Comparison of ENCODE assay signal across 7 mouse cellular contexts in the genomic region with DNA sequence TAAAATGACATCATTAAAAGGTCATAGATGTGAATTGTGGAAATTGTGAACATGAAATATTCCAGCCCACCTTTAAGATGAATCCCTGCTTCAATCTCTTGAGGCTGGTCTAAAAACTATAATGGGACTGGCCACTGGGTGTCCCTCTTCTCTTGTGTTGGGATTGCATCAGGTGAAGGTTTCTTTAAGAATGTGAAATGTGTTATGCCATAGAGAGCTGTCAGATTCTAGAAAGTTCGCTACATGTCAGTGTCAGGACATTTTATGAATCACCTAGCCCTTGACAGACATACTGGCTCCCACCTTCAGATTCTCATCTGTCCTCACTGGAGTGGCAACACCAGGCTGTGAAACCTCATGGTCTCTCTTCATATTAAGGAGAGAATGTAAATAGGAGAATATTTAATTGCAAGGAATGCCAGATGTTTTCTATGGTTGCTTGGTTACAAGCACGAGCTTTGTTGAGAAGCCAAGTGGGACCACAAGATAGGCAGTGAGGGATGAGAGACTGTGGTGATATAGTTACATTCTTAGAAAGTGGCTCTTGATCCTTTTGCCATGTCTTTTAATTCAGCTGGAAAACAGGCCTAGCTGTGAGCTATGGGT.
DNase-seq lines count a peak whose midpoint lies in the region; ATAC-seq and TF ChIP-seq lines count a peak whose summit lies in the region.

No protein-coding gene starts in this region.

- H3K36me3 ChIP-seq in lung, postnatal 0 days (ENCODE audit: insufficient read depth, low read length): no peaks in the 10 kb centered on the region
- H3K36me3 ChIP-seq in hindbrain, postnatal 0 days (ENCODE audit: insufficient read depth, low read length): no peaks in the 10 kb centered on the region

- no peak for TF ChIP-seq POLR2A in lung, adult 2 months (IDR thresholded peaks at IDR 0.05; ENCODE audit: borderline replicate concordance, extremely low read depth, low read depth, low read length)
- no peak for TF ChIP-seq POLR2A in cortical plate, adult 2 months (IDR thresholded peaks at IDR 0.05; ENCODE audit: extremely low read depth, insufficient read depth, low read length)

- H3K9me3 ChIP-seq in lung, postnatal 0 days (ENCODE audit: low read length): no peaks in the 10 kb centered on the region
- no peaks in the 10 kb centered on the region for H3K9me3 ChIP-seq in hindbrain, postnatal 0 days (ENCODE audit: low read length)

- no peak overlapping the region for H3K4me2 ChIP-seq in lung, postnatal 0 days (replicated peaks; ENCODE audit: low read depth, low read length)
- no peak overlapping the region for H3K4me2 ChIP-seq in hindbrain, postnatal 0 days (ENCODE audit: low read depth, low read length)

- TF ChIP-seq EP300 in lung, postnatal 0 days (IDR thresholded peaks at IDR 0.05): no peak

- no peaks in the 10 kb centered on the region for H3K27me3 ChIP-seq in lung, postnatal 0 days (replicated peaks; ENCODE audit: insufficient read depth, low read length)
- H3K27me3 ChIP-seq in hindbrain, postnatal 0 days (ENCODE audit: insufficient read depth, low read length): no peaks in the 10 kb centered on the region

- 39% methylated on average over 2 of the region's 2 CpGs for WGBS in lung, postnatal 0 days
- 34% methylated on average over 2 of the region's 2 CpGs for WGBS in lung, adult 2 months
- WGBS in hindbrain, postnatal 0 days: 28% methylated on average over 2 of the region's 2 CpGs

- TF ChIP-seq CTCF in lung, postnatal 0 days (IDR thresholded peaks at IDR 0.05): peak; percentile 36
- no peak for TF ChIP-seq CTCF in lung, adult 2 months (IDR thresholded peaks at IDR 0.05; ENCODE audit: insufficient read depth, low read length)
- peak; percentile 50; the same call in 1 of the 2 replicates for TF ChIP-seq CTCF in cortical plate, adult 2 months (IDR thresholded peaks at IDR 0.05; ENCODE audit: extremely low read depth, insufficient read depth, low read length)
- TF ChIP-seq CTCF in hindbrain, postnatal 0 days (IDR thresholded peaks at IDR 0.05; ENCODE audit: low read depth): peak; percentile 73

- H3K4me3 ChIP-seq in lung, postnatal 0 days (ENCODE audit: low read depth, low read length): no peak overlapping the region
- H3K4me3 ChIP-seq in lung, adult 2 months (replicated peaks; ENCODE audit: extremely low read depth, low read depth, low read length): no peak overlapping the region
- H3K4me3 ChIP-seq in cortical plate, adult 2 months (ENCODE audit: insufficient read depth, low read length): no peak overlapping the region
- no peak overlapping the region for H3K4me3 ChIP-seq in hindbrain, postnatal 0 days (ENCODE audit: low read length)

- no peak for ATAC-seq in lung, postnatal 0 days
- ATAC-seq in hindbrain, postnatal 0 days: peak; percentile 21; the same call in 1 of the 2 replicates
- ATAC-seq in megakaryocyte-erythroid progenitor cell, adult 5-6 weeks (replicated peaks; ENCODE audit: low FRiP score, low TSS enrichment, poor library complexity, severe bottlenecking): no peak

- no peaks in the 10 kb centered on the region for H3K4me1 ChIP-seq in lung, postnatal 0 days (ENCODE audit: insufficient read depth, low read depth, low read length)
- H3K4me1 ChIP-seq in lung, adult 2 months (ENCODE audit: control insufficient read depth, insufficient read depth, low read length): no peaks in the 10 kb centered on the region
- H3K4me1 ChIP-seq in cortical plate, adult 2 months (ENCODE audit: control insufficient read depth, insufficient read depth, low read length): peaks cover 1% of the 10 kb centered on the region
- H3K4me1 ChIP-seq in hindbrain, postnatal 0 days (ENCODE audit: insufficient read depth, low read length): no peaks in the 10 kb centered on the region

- no peak overlapping the region for H3K27ac ChIP-seq in lung, postnatal 0 days (ENCODE audit: low read length)
- no peak overlapping the region for H3K27ac ChIP-seq in cortical plate, adult 2 months (ENCODE audit: insufficient read depth, low read length)
- H3K27ac ChIP-seq in hindbrain, postnatal 0 days: no peak overlapping the region

- no peak overlapping the region for H3K9ac ChIP-seq in lung, postnatal 0 days (replicated peaks; ENCODE audit: low read depth)
- no peak overlapping the region for H3K9ac ChIP-seq in hindbrain, postnatal 0 days (replicated peaks; ENCODE audit: low read length)

- DNase-seq in lung, postnatal 0 days (ENCODE audit: low spot score): no peak
- no peak for DNase-seq in lung, adult 2 months
- DNase-seq in hindbrain, postnatal 0 days (ENCODE audit: low spot score): peak; percentile 70
- peak; percentile 46 for DNase-seq in retina, embryonic 14.5 days (ENCODE audit: low spot score)
- DNase-seq in kidney, adult 9 months: no peak

Comparison
In these comparisons a context has a peak if more than half of its experiments do, and no peak if none do; other contexts are left out.
1. DNase-seq: peak in hindbrain, postnatal 0 days (single experiment) and retina, embryonic 14.5 days (single experiment); none in lung, postnatal 0 days (single experiment), lung, adult 2 months (single experiment) and kidney, adult 9 months (single experiment).